Mouse (Mus musculus): Measurements from ENCODE around the gene Fcer1g.

The Fcer1g gene

DNA sequence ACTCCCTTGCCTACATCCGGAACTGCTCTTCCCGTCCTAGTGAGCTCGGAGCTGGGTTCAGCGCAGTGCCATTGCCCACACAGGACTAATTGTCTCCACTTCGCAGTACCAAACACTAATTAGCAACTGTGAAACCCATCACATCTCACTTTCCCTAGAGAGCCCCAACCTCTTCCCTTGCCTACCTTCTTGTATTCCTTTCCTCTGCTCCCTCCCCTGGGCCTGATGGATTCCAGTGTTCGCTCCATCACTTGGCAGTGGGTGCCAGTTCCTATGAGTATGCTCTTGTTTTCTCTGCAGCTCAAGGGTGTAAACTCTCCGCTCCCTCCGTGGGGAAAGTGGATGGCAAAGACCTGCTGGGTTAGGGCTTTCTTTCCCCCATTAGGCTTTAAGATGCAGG, 48.5 kb downstream of the Fcer1g start:
- no peak for DNase-seq (ENCODE audit: low spot score)

DNA sequence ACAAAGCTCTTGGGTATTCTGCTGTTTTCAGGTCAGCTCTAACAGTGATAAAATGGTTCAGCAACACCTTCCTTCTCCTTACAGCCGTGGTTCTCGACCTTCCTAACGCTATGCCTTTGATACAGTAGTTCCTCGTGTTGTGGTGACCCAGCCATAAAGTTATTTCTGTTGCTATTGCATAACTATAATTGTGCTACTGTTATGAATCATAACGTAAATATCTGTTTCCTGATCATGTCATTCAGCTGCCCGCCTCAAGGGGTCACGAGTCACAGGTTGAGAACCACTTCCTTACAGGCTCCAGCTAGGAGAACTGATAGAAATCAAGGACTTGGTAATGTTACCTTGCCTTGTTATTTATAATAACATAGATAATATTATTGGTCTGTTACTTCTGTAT, 49.9 kb downstream of the Fcer1g start:
- DNase-seq (ENCODE audit: low spot score) = no peak

DNA sequence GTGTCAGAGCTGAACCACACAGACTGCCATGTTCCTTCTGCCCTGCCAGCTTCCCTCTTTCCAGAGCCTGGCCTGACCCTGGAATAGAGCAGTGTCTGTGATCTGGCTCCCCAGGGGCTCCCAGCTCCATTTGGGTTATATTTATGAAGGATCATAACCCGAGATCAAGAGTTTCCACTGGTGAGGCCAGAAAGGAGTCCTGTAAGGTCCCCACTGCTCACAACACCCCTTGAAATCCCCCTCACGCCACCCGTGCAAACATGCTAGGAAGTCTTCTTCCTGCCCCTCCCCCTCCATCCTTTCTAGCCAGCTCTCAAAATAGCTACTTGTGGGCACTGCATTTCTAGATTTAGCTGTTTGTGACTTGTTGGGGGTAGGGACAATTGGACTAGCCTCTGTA, 50.5 kb downstream of the Fcer1g start:
- DNase-seq (ENCODE audit: low spot score) = no peak

DNA sequence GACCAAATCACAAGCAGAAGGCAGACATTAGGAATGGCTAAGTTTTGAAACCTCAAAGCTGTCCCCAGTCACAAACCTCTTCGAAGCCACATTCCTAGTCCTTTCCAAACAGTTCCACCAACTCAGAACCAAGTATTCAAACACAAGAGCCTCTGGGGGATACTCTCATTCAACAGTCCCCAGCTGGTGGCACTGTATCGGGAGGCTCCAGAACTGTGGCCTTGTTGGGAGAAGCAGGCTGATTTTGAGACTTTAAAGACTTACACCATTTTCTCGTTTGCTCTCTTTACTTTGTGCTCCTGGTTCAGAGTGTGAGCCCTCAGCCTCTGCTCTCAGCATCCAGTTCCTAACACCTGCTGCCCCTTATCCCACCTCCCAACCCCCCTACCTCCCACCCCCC, 51.1 kb downstream of the Fcer1g start:
- no peak for DNase-seq (ENCODE audit: low spot score)
